Comparison of ENCODE assay signal across 18 mouse cellular contexts in genomic region chr15:88214286-88214685, GRCm38 (mm10).
"Had no signal": no experiment of that assay in that cellular context is flagged by ENCODE, and none has a peak within 500 bp of the region (broad histone marks: within the 10 kb centered on the region; RNA-seq: fewer than 3 reads in every experiment).

No protein-coding gene starts in this region.

- H3K4me1 ChIP-seq: midbrain, embryonic 10.5 days; midbrain, embryonic 12.5 days; stomach, embryonic 15.5 days had no signal

- H3K36me3 ChIP-seq: midbrain, embryonic 10.5 days; midbrain, embryonic 12.5 days; neural tube, embryonic 13.5 days; neural tube, embryonic 15.5 days; stomach, embryonic 15.5 days had no signal

- H3K4me3 ChIP-seq: midbrain, embryonic 10.5 days; midbrain, embryonic 12.5 days; myocyte; neural tube, embryonic 13.5 days; neural tube, embryonic 15.5 days; stomach, embryonic 15.5 days had no signal

- DNase-seq: lung, adult 18-20 months; lung, embryonic 14.5 days; lung, postnatal 10 days; lung, postnatal 4 days; midbrain, embryonic 14.5 days; right cerebral cortex, adult 18-20 months; right cerebral cortex, postnatal 14 days; thymus, adult 2 months; thymus, postnatal 25 days; thymus, postnatal 4 days had no signal

- H3K9me3 ChIP-seq: midbrain, embryonic 10.5 days; midbrain, embryonic 12.5 days; neural tube, embryonic 13.5 days; neural tube, embryonic 15.5 days; stomach, embryonic 15.5 days had no signal

- H3K27me3 ChIP-seq: midbrain, embryonic 12.5 days; neural tube, embryonic 13.5 days; neural tube, embryonic 15.5 days; stomach, embryonic 15.5 days had no signal

- H3K4me2 ChIP-seq: lung, embryonic 14.5 days; midbrain, embryonic 12.5 days; neural tube, embryonic 13.5 days; neural tube, embryonic 15.5 days; stomach, embryonic 15.5 days had no signal

- H3K9ac ChIP-seq: lung, embryonic 14.5 days; midbrain, embryonic 12.5 days; neural tube, embryonic 13.5 days; neural tube, embryonic 15.5 days; stomach, embryonic 15.5 days had no signal

- ATAC-seq: midbrain, embryonic 16.5 days had no signal

- H3K27ac ChIP-seq: midbrain, embryonic 10.5 days; midbrain, embryonic 12.5 days; neural tube, embryonic 13.5 days; neural tube, embryonic 15.5 days; stomach, embryonic 15.5 days; stomach, postnatal 0 days had no signal
